Mouse (Mus musculus) limb, embryonic 11.5 days (tissue): ENCODE measurements around the gene Gm884. TPM values are rescaled to one million over a fixed set of nuclear protein-coding genes. Genes with fewer than 3 reads are reported as not detected.
A peak's percentile ranks its signal among the peaks of the same experiment; 100 is the strongest.

Experiments
- ATAC-seq: fragments of 200-750 bp; cut with Nextera tagmentation; 2 replicates; pipeline ENCODE4 v1.8.0; 2017; ENCODE audit warnings: low read depth; ENCODE audit not compliant: insufficient number of reproducible peaks, low FRiP score, low TSS enrichment
- DNase-seq: peaks from one replicate; pipeline ENCODE4 v3.0.0-alpha.2; 2015; ENCODE audit warnings: low spot score
- H3K27ac ChIP-seq: fragments of 300-500 bp; sonication (generic); replicated peaks from 2 replicates; pipeline ENCODE4 v1.5.1; 2014; ENCODE audit warnings: low read depth, mild to moderate bottlenecking, low read length
- H3K27me3 ChIP-seq: fragments of 300-500 bp; sonication (generic); 2 replicates; pipeline ENCODE4 v1.6.1; 2014; ENCODE audit warnings: mild to moderate bottlenecking, low read length, mixed read lengths; ENCODE audit not compliant: control insufficient read depth, insufficient read depth
- H3K36me3 ChIP-seq: fragments of 300-500 bp; sonication (generic); 2 replicates; pipeline ENCODE4 v1.6.1; 2014; ENCODE audit warnings: mild to moderate bottlenecking, low read length, moderate library complexity, mixed read lengths; ENCODE audit not compliant: control insufficient read depth, insufficient read depth
- H3K4me1 ChIP-seq: fragments of 300-500 bp; sonication (generic); 2 replicates; pipeline ENCODE4 v1.6.1; 2014; ENCODE audit warnings: low read length, mixed read lengths; ENCODE audit not compliant: control insufficient read depth, insufficient read depth
- H3K4me2 ChIP-seq: fragments of 300-500 bp; sonication (generic); 2 replicates; pipeline ENCODE4 v1.6.1; 2014; ENCODE audit warnings: low read depth, mild to moderate bottlenecking, moderate library complexity; ENCODE audit not compliant: severe bottlenecking
- H3K4me3 ChIP-seq: fragments of 300-500 bp; sonication (generic); 2 replicates; pipeline ENCODE4 v1.5.1; 2014; ENCODE audit warnings: low read depth, low read length
- H3K9ac ChIP-seq: fragments of 300-500 bp; sonication (generic); 2 replicates; pipeline ENCODE4 v1.6.1; 2014; ENCODE audit warnings: mild to moderate bottlenecking, low read length
- H3K9me3 ChIP-seq: fragments of 300-500 bp; sonication (generic); 2 replicates; pipeline ENCODE4 v1.6.1; 2016; ENCODE audit warnings: low read length; ENCODE audit not compliant: control insufficient read depth
- WGBS: fragments of 180-500 bp; shearing (Covaris S2); extraction: QIAGEN DNeasy Blood & Tissue Kit; methylation state at CpG from one replicate; pipeline ENCODE4 v1.1.7; 2014; 5-methylcytosine and 5-hydroxymethylcytosine counted together
- polyA plus RNA-seq: library from polyadenylated mRNA; unstranded; fragments of >200 nt; fragmentation: Nextera tagmentation; extraction: Ambion mirVana; gene quantifications from 2 replicates; pipeline ENCODE4 v1.2.1, GENCODE M21; 2014

The Gm884 gene
- polyA plus RNA-seq, 1 experiment from 2014 or later, result not detected

DNA sequence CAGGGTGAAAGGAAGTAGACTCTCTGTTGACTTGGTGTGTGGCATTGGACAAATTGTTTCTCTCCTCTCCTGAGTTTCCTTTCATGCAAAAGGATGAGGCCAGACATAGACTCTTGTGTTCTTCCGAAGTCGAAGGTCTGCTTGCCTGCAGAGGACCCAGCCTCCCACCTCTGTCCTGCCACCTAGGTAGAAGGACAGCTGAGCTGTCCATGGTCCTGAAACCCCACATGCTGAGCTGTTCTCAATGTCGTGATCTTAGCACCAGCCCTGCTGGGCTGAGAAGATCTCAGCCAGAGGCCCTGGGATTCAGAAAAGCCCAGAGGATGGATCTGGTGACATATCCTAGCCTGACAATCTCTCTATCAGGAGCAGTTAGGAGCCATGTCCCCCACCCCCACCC is 35.6 kb upstream of the Gm884 start:
- H3K4me3 ChIP-seq, result no peak overlapping the region
- no peak overlapping the region for H3K27ac ChIP-seq
- no peaks in the 10 kb centered on the region for H3K9me3 ChIP-seq
- H3K36me3 ChIP-seq, result no peaks in the 10 kb centered on the region
- H3K9ac ChIP-seq, result no peak overlapping the region
- peak; percentile 86 for DNase-seq
- WGBS, result 8% methylated on average over 3 of the region's 3 CpGs
- H3K4me2 ChIP-seq, result no peak overlapping the region
- no peak for ATAC-seq
- H3K4me1 ChIP-seq, result no peaks in the 10 kb centered on the region
- peaks cover 16% of the 10 kb centered on the region for H3K27me3 ChIP-seq

DNA sequence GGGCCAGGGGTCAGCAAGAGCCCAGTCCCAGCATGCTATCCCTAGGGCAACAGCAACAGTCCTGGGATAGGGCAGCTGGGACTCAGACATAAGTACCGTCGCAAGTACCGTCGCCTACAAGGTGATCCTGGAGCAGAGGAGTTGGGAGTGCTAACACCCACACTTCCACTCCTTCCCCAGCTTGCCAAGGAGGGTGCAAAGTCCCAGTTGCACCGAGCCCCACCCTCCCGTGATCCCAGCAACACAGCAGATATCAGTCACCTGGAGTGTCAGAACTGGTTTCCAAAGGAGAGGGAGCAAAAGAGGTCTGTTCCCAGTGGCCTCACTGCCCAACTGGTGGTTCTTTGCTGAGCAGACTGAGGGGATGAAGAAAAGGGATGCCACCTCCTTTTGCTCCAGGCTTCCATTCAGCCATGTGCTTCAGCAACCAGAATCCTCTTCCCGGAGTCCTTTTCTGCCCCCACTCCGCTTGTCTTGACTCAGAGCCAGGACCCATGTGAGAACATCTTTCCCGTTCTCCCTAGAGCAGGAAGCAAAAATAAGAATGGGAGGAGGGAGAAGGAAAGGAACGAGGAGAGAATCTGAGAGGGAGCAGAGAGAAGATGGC is 32.5 kb upstream of the Gm884 start:
- no peak overlapping the region for H3K4me3 ChIP-seq
- no peaks in the 10 kb centered on the region for H3K36me3 ChIP-seq
- DNase-seq (no peak), ATAC-seq (no peak)
- WGBS, result 73% methylated on average over 10 of the region's 10 CpGs
- no peak overlapping the region for H3K27ac ChIP-seq
- peaks cover 8% of the 10 kb centered on the region for H3K4me1 ChIP-seq
- peaks cover 44% of the 10 kb centered on the region for H3K27me3 ChIP-seq
- no peak overlapping the region for H3K4me2 ChIP-seq
- no peaks in the 10 kb centered on the region for H3K9me3 ChIP-seq
- H3K9ac ChIP-seq, result no peak overlapping the region

DNA sequence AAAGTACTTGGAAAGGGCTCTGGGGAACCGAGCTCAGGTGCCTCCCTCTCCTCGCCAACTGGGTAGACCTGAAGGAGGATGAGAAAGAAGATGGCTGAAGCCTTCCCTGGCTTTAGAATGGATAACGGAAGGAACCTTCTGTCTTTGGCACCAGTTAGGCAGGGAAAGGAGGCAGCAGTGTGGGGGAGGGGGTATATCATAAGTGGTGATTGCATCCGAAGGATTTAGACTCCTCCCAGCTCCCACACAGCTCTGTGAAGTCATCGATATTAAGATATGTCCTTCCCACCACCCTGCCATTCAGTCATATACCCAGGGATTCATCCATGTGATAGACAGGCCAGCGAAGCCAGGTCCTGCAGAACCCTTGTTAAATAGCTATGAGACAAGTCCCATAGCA is 30.5 kb upstream of the Gm884 start:
- 80% methylated on average over 6 of the region's 6 CpGs for WGBS
- no peak overlapping the region for H3K4me2 ChIP-seq
- H3K36me3 ChIP-seq, result no peaks in the 10 kb centered on the region
- H3K9ac ChIP-seq, result no peak overlapping the region
- H3K27ac ChIP-seq, result no peak overlapping the region
- H3K27me3 ChIP-seq, result peaks cover 53% of the 10 kb centered on the region
- no peaks in the 10 kb centered on the region for H3K9me3 ChIP-seq
- H3K4me3 ChIP-seq, result no peak overlapping the region
- H3K4me1 ChIP-seq, result peaks cover 12% of the 10 kb centered on the region
- DNase-seq, result no peak
- no peak for ATAC-seq

DNA sequence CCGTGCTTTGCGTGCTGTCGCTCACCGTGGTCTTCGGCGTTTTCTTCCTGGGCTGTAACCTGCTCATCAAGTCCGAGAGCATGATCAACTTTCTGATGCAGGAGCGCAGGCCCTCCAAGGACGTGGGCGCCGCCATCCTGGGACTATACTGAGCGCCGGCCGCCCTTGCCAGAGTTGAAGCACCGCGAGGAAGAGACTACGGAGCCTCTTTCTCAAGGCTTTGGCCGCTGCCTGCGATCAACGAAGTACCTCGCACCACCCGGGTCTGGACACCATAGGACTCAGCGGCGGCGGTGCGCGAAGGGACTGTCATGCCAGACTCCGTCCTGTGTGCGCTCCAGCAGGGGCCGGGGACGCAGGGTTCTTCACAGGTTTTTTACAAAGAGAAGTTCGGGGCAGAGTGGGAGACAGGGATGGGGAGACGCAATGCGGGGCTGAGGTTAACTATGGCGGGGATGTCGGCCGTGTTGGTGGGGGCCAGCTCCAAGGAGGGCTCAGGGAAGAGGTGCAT is 29.1 kb upstream of the Gm884 start:
- no peak for ATAC-seq
- Histone ChIP-seq H3K36me3 (no peaks in the 10 kb centered on the region), H3K4me3 (peak overlapping the region; percentile 31), H3K9me3 (no peaks in the 10 kb centered on the region), H3K27me3 (peaks cover 53% of the 10 kb centered on the region), H3K9ac (no peak overlapping the region), H3K4me2 (peak overlapping the region; percentile 69), H3K27ac (no peak overlapping the region), H3K4me1 (peaks cover 12% of the 10 kb centered on the region)
- WGBS, result 2% methylated on average over 37 of the region's 37 CpGs
- DNase-seq, result peak; percentile 47

DNA sequence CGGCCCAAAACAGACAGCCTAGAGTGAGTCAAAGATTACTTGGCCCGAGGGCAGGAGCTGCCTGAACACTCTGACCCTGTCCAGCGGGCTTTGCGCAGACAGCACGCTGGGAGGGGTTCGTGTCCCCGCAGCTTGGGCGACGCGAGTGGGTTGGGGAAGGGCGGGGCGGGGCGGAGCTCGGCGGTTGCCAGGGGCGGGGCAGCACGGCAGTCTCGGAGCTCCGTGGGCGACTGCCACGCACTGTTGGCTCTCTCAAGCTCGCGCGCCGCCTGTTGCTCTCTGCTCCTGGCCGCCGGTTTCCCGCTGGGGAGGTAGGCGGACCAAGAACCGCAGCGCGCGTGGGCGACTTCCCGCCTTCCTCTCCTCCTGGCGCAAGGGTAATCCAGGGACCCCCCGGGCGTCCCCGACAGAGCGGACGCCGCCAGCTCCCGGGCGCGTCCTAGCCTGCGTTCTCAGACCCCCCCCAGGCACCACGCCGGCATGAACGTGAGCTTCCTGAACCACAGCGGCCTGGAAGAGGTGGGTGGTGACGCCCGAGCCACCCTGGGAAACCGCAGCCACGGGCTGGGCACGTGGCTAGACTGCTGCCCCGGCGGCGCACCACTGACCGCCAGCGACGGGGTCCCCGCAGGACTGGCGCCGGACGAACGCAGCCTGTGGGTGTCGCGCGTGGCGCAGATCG is 28.5 kb upstream of the Gm884 start, which contains the start of gene Rprml:
Gene Rprml, plus strand, starts transcription at position 270 of the 682 bp plus-strand sequence.
- Histone ChIP-seq H3K36me3 (no peaks in the 10 kb centered on the region), H3K9ac (no peak within 1 kb of the TSS), H3K4me3 (peak within 1 kb of the TSS; percentile 31), H3K9me3 (no peaks in the 10 kb centered on the region), H3K27me3 (peaks cover 53% of the 10 kb centered on the region), H3K4me2 (peak within 1 kb of the TSS; percentile 69), H3K4me1 (peaks cover 12% of the 10 kb centered on the region), H3K27ac (no peak within 1 kb of the TSS)
- peak; percentile 52 for DNase-seq
- no peak for ATAC-seq
- WGBS, result 1% methylated on average over 66 of the region's 71 CpGs

DNA sequence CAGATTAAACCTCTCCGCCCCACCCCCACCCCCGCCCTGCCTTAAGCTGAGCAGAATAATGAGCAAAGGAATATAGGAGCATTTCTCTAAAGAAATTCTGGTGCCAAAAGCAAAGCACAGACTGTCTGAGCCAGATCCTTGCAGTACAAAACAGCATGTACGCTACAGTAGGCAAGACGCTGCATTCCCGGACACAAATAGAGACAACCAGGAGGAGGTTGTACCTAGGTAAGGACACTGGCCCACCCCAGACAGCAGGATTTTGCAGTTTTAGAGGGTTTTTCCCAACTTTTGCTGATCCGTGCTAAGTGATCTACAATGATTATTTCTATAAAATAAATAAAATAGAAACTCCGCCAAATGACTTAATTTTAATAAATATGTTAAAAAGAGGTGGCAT is 27.7 kb upstream of the Gm884 start:
- no peak overlapping the region for H3K9ac ChIP-seq
- H3K4me2 ChIP-seq, result peak overlapping the region; percentile 3
- H3K4me1 ChIP-seq, result peaks cover 12% of the 10 kb centered on the region
- WGBS, result 33% methylated on average over 7 of the region's 7 CpGs
- no peak for DNase-seq
- no peaks in the 10 kb centered on the region for H3K9me3 ChIP-seq
- H3K27ac ChIP-seq, result no peak overlapping the region
- no peaks in the 10 kb centered on the region for H3K36me3 ChIP-seq
- no peak for ATAC-seq
- H3K4me3 ChIP-seq, result no peak overlapping the region
- H3K27me3 ChIP-seq, result peaks cover 51% of the 10 kb centered on the region

DNA sequence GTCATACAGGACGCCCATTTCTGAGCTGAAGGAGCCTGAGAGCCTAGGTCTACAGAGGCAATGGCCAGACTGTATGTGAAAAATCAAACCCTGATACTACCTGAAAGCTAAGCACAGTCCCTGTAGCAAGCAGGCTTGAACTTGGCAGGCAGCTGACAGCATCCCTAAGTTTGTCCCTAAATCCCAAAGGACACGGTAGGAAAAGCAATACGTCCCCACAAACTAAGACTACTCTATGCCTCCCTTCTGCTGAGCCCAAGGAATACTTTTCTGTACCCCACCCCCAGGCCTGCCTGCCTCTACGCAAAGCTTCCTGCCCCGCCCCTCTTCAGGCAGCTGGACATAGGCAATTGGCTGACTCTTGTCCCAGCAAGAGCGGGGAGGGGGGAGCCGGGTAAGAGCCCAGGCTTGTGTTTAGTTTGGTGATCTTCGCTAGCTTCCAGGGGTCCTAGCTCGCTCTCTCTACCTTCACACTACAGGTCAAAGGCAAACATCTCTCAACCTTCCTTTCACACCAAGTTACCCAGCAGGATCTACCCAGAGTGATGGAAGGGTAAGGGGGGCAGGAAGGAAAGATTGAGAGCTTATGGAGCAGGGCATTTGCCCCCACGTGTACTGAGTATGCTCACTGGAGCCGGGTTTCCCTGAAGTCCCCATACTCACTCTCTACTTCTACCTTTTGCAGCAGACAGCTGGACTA is 27.1 kb upstream of the Gm884 start:
- Histone ChIP-seq H3K27me3 (peaks cover 46% of the 10 kb centered on the region), H3K4me3 (no peak overlapping the region), H3K9me3 (no peaks in the 10 kb centered on the region), H3K4me1 (peaks cover 12% of the 10 kb centered on the region), H3K4me2 (peak overlapping the region; percentile 3; the same call in 1 of the 2 replicates), H3K27ac (no peak overlapping the region), H3K36me3 (no peaks in the 10 kb centered on the region), H3K9ac (no peak overlapping the region)
- 8% methylated on average over 11 of the region's 11 CpGs for WGBS
- ATAC-seq, result no peak
- peak; percentile 60 for DNase-seq

DNA sequence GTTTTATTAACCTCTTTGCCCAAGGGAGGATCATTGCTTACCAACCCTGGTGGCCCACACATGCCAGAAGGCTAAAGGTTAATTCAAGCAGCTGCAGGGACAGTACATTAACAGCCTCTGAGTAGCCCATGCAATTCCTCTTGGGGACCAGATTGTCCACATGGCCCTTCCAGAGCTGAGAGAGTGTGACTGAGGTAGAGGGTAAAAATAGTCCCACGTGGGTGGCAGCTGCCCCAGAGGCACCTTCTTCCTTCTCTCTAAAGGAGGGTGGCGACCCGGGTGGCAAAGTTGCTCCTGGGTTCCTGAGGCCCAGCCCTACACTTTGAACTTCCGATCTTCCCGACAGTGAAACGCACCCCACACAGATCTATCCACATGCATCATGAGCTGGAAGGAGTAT is 25.4 kb upstream of the Gm884 start:
- Histone ChIP-seq H3K36me3 (no peaks in the 10 kb centered on the region), H3K4me2 (no peak overlapping the region), H3K4me3 (no peak overlapping the region), H3K4me1 (peaks cover 12% of the 10 kb centered on the region), H3K9me3 (no peaks in the 10 kb centered on the region), H3K9ac (no peak overlapping the region), H3K27me3 (peaks cover 35% of the 10 kb centered on the region), H3K27ac (no peak overlapping the region)
- DNase-seq (no peak), ATAC-seq (no peak)
- 74% methylated on average over 6 of the region's 6 CpGs for WGBS
